In genomic region chr10:59897511-59897910, GRCm38 (mm10) we compare ENCODE assay signal across 7 mouse cellular contexts. TPM values are rescaled to one million over a fixed set of nuclear protein-coding genes. Genes with fewer than 3 reads are reported as not detected.
DNase-seq lines count a peak whose midpoint lies in the region; ATAC-seq lines count a peak whose summit lies in the region.

No protein-coding gene starts in this region.

- peak overlapping the region; percentile 22; the same call in 1 of the 2 replicates for H3K4me2 ChIP-seq in forebrain, embryonic 11.5 days (ENCODE audit: low read depth, low read length, severe bottlenecking)
- no peak overlapping the region for H3K4me2 ChIP-seq in liver, embryonic 16.5 days (ENCODE audit: low read depth, low read length)

- WGBS in forebrain, embryonic 11.5 days: 20% methylated on average over 5 of the region's 5 CpGs
- 63% methylated on average over 5 of the region's 5 CpGs for WGBS in liver, embryonic 16.5 days (ENCODE audit: insufficient replicate concordance)

- H3K4me3 ChIP-seq in forebrain, embryonic 11.5 days (ENCODE audit: low read depth, low read length): no peak overlapping the region
- no peak overlapping the region for H3K4me3 ChIP-seq in liver, embryonic 16.5 days (ENCODE audit: low read depth, low read length)

- H3K9me3 ChIP-seq in forebrain, embryonic 11.5 days (ENCODE audit: control insufficient read depth, low read length): no peaks in the 10 kb centered on the region
- no peaks in the 10 kb centered on the region for H3K9me3 ChIP-seq in liver, embryonic 16.5 days (replicated peaks; ENCODE audit: control insufficient read depth, low read length)

- no peaks in the 10 kb centered on the region for H3K27me3 ChIP-seq in forebrain, embryonic 11.5 days (ENCODE audit: control insufficient read depth, insufficient read depth, low read length)
- no peaks in the 10 kb centered on the region for H3K27me3 ChIP-seq in liver, embryonic 16.5 days (ENCODE audit: control insufficient read depth, insufficient read depth, low read depth, low read length)

- H3K9ac ChIP-seq in forebrain, embryonic 11.5 days (ENCODE audit: low read length): peak overlapping the region; percentile 45; the same call in 1 of the 2 replicates
- H3K9ac ChIP-seq in liver, embryonic 16.5 days (ENCODE audit: low read depth, low read length): no peak overlapping the region

- peaks cover 45% of the 10 kb centered on the region for H3K4me1 ChIP-seq in forebrain, embryonic 11.5 days (replicated peaks; ENCODE audit: control insufficient read depth, insufficient read depth, low read length)
- peaks cover 50% of the 10 kb centered on the region for H3K4me1 ChIP-seq in liver, embryonic 16.5 days (ENCODE audit: control insufficient read depth, low read depth, low read length)

- peak; percentile 21 for ATAC-seq in forebrain, embryonic 11.5 days (replicated peaks; ENCODE audit: low FRiP score)
- ATAC-seq in liver, embryonic 16.5 days (ENCODE audit: low read depth): no peak

- H3K36me3 ChIP-seq in forebrain, embryonic 11.5 days (ENCODE audit: control insufficient read depth, insufficient read depth, low read length): no peaks in the 10 kb centered on the region
- H3K36me3 ChIP-seq in liver, embryonic 16.5 days (ENCODE audit: control insufficient read depth, insufficient read depth): peaks cover 57% of the 10 kb centered on the region

- DNase-seq in 3134 (ENCODE audit: extremely low read depth, insufficient read length, low spot score): peak; percentile 58
- peak; percentile 86 for DNase-seq in CD4-positive helper T cell, adult 2 months (ENCODE audit: low read depth, low spot score)
- peak; percentile 86 for DNase-seq in forebrain, embryonic 11.5 days (ENCODE audit: low spot score)
- peak; percentile 56 for DNase-seq in kidney, postnatal 14 days
- peak; percentile 84 for DNase-seq in right cerebral cortex, postnatal 25 days
- DNase-seq in yolk sac, embryonic 10.5 days (ENCODE audit: low spot score): no peak

- peak overlapping the region; percentile 91 for H3K27ac ChIP-seq in forebrain, embryonic 11.5 days (ENCODE audit: low read depth, low read length)
- peak overlapping the region; percentile 64 for H3K27ac ChIP-seq in liver, embryonic 16.5 days (ENCODE audit: low read length)

RNA-seq across cellular contexts. Expression of gene Dnajb12, which starts 18.2 kb away (rescaled TPM):
- 25.3 and 26.5 TPM in 2 replicates for polyA plus RNA-seq in forebrain, embryonic 11.5 days (2014; fragmentation: Nextera tagmentation; extraction: Ambion mirVana)
- polyA plus RNA-seq in liver, embryonic 16.5 days (2015; fragmentation: Nextera tagmentation; extraction: Ambion mirVana): 14.8 and 15.5 TPM in 2 replicates

RNA-seq across cellular contexts. Expression of gene Ddit4, which starts 54.1 kb away (rescaled TPM):
- polyA plus RNA-seq in forebrain, embryonic 11.5 days (2014; fragmentation: Nextera tagmentation; extraction: Ambion mirVana): 7.4 and 9.5 TPM in 2 replicates
- polyA plus RNA-seq in liver, embryonic 16.5 days (2015; fragmentation: Nextera tagmentation; extraction: Ambion mirVana): 5.0 and 6.8 TPM in 2 replicates
